Mouse (Mus musculus) liver, embryonic 14.5 days (tissue): ENCODE results near the gene Sh3rf1.

ENCODE experiments used
- CTCF ChIP-seq: IDR thresholded peaks from 2 replicates; pipeline ENCODE4 v1.5.1; 2016; ENCODE audit warnings: antibody characterized with exemption, low read depth, control low read depth
- EP300 ChIP-seq: IDR thresholded peaks from 2 replicates; pipeline ENCODE4 v1.6.1; 2016; ENCODE audit warnings: antibody characterized with exemption, low read depth

GRCm38 (mm10) chr8:61224380-61225092, 864 bp downstream of the Sh3rf1 start:
- 0 out of 2 replicates have a peak, but pooled peaks have one; percentile 7 for TF ChIP-seq CTCF
- no peak for TF ChIP-seq EP300
